Mouse (Mus musculus): ENCODE measurements around the gene 1700013F07Rik. TPM values are rescaled to one million over a fixed set of nuclear protein-coding genes. Genes with fewer than 3 reads are reported as not detected.
"Not testable (repeated sequence)": the region's sequence is repeated elsewhere in the genome, so short reads cannot be mapped to it uniquely, and the experiment has no call there.

The 1700013F07Rik gene
- total RNA-seq (2017) = not detected in 2 replicates

DNA sequence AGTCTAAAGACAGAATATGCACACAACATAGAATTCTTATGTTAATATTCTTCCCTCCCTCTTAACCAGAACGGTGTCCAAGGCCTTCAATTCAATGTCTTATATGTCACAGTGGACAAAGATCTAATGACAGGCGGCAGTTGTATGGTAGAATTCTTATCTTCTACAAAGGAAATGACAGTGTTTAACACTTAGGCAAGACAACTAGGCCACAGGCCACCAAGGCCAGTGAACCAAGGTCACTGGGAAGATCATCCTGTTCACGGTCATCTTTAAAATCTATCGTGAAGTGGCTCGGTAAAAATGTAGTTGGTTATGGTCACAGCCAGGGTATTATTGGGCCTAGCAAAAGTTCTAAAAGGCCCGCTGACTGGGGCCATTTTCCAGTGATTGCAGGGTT lies at the start of gene 1700013F07Rik:
Gene 1700013F07Rik, plus strand, starts transcription at position 200 of the 400 bp plus-strand sequence.
- no peak for ATAC-seq (ENCODE audit: extremely low read depth, insufficient number of reproducible peaks, low FRiP score, poor library complexity, severe bottlenecking)

DNA sequence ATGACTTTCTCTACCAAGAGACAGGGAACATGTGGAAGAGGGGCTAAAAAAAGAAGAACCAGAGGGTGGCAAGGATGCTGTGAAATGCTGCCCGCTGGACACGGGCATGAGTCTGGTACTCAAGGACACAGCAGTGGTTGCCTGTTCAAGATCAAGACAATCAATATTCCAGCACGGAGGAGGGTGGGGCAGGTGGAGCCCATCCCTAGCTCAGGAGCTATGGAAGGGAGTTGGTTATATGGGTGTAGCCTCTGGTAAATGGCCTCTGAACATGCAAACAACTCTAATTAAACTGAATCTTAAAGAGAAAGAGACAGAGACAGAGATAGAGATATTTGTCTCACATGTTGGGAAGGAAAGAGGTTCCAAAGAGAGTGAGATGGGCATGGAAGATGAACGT lies 49.2 kb upstream of the 1700013F07Rik start:
- ATAC-seq (ENCODE audit: extremely low read depth, insufficient number of reproducible peaks, low FRiP score, poor library complexity, severe bottlenecking) = no peak

DNA sequence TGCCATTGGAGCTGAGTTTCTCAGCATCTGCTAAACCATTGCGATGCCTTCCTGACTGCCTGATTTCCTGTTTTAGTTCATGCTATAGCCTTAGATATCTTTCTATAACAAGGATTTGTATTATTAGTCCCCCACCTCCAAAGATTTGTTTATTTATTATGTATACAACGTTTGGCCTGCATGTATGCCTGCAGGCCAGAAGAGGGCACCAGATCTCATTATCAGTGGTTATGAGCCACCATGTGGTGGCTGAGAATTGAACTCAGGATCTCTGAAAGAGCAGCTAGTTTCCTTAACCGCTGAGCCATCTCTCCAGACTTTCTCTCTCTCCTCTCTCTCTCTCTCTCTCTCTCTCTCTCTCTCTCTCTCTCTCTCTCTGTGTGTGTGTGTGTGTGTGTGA lies 44.0 kb upstream of the 1700013F07Rik start:
- no peak for ATAC-seq (ENCODE audit: extremely low read depth, insufficient number of reproducible peaks, low FRiP score, poor library complexity, severe bottlenecking)

DNA sequence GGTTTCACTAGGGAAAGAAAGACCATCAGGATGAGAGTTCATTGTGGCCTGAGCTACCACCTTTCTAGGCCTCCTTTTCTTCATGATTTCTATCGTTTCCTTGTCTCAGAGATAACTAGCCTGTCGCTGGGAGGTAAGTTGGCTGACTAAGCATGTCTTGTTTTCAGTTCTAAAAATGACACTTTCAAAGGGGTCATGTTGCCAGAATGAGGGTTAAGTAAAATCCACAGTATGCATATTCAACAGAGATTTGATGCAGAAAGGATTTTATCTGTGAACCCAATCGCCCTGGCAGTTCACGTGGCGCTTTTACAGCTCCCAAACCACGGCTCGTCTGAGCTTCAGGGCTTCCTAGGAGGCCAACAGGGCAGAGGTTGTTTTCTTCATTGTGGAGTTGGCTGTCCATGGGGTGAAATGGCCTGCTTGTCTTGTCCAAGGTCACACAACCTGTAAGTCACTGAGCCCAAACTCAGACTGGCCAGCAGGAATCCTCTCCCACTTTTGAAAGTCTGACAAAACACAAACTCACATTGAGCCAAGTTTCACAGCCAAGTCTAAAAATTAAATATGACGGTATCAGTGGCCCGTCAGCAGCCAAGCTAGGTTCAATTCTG lies 39.0 kb upstream of the 1700013F07Rik start:
- no peak for ATAC-seq (ENCODE audit: extremely low read depth, insufficient number of reproducible peaks, low FRiP score, poor library complexity, severe bottlenecking)

DNA sequence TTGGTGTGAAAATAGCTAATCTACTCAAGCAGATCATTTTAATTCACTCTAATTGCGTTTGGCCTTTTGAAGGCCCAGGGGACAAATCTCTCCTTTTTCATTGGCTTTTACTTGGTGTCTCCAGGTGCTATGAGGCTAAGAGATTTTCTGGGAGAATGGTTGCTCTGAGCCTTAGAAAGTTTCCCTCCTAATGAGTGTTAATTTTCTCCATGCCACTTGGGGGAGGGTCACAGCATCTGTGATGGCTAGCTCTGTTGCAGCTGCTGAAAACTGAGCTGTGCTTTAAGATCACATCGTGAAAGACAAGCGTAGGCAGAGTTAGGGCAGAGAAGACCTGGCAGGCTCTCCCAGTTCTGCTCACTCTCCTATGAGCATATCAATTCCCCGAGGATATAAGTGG lies 38.5 kb upstream of the 1700013F07Rik start:
- no peak for ATAC-seq (ENCODE audit: extremely low read depth, insufficient number of reproducible peaks, low FRiP score, poor library complexity, severe bottlenecking)

DNA sequence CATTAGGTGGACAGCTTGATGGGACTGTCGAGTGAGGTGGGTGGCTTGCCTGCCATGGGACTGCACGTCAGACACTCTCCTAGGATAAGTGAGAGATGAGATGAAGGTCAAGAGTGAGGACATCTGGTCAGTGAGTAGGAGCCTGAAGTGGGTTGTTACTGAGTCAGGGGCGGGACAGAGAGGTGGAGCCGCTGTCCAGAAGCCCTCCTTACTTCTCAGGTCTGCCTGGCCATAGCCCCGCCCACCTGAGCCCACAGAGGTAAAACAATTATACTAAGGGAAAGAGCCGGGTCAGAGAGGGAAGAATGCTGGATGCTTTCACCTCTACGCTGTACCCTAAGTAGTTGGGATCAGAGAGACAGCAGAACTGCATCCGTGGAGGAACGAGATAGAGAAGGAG lies 36.3 kb upstream of the 1700013F07Rik start:
- ATAC-seq (ENCODE audit: extremely low read depth, insufficient number of reproducible peaks, low FRiP score, poor library complexity, severe bottlenecking) = no peak

DNA sequence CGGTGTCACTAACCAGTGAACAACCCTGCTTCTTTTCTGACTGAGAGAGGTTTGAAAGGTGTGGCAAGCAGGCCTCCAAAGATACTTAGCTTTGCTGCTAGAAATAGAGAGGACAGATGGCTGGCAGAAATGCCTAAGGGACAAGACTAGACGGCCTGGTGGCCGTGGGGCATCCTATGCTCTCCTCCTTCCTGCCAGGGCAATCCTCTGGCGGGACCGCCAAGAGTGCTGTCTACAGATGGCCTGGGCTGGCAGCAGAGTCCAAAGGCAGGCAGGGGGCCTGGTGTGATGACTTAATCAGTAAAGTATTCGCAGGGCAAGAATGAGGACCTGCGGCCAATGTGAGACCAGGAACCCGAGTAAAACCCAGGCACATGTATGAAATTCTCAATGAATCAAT lies 34.1 kb upstream of the 1700013F07Rik start:
- ATAC-seq (ENCODE audit: extremely low read depth, insufficient number of reproducible peaks, low FRiP score, poor library complexity, severe bottlenecking) = no peak

DNA sequence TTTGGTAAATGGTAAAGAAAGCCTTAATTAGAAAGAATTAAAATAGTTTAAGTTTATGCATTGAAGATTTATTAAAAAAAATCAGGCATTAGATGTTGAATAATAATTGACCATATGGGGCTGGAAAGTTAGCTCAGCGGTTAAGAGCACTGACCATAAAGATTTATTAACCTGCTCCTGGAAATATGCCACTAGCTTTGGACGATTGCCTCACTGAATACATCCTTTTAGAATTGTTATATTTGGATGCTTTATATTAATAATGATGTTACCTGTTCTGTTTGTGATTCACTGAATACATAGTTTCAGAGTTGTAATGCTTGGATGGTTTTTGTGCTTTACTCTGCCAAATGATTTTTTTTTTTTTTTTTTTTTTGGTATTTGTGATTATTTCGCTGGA lies 32.5 kb upstream of the 1700013F07Rik start:
- not testable (repeated sequence) for ATAC-seq (ENCODE audit: extremely low read depth, insufficient number of reproducible peaks, low FRiP score, poor library complexity, severe bottlenecking)

DNA sequence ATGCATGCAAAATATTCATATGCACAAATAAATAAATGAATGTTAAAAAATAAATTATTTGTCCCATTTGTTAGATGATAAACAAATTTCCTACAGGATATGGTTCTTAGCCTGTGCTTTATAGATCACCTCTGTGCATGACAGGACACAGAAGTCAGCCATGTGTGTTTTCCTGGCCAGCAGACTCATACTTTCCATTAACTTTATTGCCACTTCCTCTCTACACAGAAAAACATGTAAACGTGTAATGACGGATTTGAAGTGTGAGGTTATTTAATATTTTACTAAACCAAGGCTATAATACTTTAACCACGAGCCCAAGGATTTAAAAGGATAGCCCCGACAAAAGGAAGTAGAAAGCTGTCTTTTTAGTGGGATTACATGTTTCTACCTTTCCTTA lies 30.0 kb upstream of the 1700013F07Rik start:
- no peak for ATAC-seq (ENCODE audit: extremely low read depth, insufficient number of reproducible peaks, low FRiP score, poor library complexity, severe bottlenecking)

DNA sequence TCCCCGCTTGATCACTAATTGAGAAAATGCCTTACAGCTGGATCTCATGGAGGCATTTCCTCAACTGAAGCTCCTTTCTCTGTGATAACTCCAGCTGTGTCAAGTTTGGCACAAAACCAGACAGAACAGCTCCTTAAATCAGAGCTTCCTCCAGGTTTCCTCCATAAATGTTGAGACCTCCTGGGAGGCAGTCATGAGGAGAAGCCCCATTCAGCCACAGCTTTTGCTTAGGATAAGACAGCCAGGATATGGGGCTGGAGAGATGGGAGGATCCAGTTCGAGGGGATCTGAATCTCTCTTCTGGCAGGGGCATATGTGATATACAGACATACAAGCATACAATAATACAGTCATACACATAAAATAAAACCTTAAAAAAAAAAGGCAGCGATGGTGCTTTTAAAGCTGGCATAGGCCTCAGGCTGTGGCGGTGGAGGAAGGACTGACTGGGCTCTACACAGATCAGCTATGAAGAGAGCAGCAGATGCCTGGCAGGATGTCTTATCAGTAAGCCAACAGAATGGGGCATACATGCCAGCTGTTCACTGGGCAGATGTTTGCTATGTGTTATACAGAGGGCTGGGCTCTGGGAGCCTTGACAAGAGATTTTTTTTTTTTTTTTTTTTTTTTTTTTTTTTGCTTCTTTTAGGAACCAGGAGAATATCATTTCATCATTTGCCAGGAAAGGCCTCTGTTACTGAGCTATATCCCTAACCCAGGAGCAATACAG lies 25.0 kb upstream of the 1700013F07Rik start:
- ATAC-seq (ENCODE audit: extremely low read depth, insufficient number of reproducible peaks, low FRiP score, poor library complexity, severe bottlenecking) = no peak

DNA sequence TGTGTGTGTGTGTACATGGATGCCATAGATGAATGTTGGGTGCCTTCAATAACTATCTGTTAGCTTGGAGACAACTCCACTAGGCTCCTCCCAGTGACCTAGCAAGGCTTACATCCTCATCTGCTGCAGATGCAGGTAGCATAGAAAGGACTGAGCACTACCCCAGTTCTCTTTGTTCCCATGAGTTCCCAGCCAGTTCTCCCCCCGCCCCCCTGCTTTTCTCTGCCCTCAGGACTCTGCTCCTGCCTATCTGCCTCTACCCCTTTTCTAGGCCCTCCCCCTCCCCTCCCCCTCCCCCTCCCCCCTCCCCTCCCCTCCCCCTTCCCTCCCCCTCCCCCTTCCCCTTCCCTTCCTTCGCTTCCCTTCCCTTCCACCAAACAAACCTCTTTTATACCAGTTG lies 23.8 kb upstream of the 1700013F07Rik start:
- no peak for ATAC-seq (ENCODE audit: extremely low read depth, insufficient number of reproducible peaks, low FRiP score, poor library complexity, severe bottlenecking)

DNA sequence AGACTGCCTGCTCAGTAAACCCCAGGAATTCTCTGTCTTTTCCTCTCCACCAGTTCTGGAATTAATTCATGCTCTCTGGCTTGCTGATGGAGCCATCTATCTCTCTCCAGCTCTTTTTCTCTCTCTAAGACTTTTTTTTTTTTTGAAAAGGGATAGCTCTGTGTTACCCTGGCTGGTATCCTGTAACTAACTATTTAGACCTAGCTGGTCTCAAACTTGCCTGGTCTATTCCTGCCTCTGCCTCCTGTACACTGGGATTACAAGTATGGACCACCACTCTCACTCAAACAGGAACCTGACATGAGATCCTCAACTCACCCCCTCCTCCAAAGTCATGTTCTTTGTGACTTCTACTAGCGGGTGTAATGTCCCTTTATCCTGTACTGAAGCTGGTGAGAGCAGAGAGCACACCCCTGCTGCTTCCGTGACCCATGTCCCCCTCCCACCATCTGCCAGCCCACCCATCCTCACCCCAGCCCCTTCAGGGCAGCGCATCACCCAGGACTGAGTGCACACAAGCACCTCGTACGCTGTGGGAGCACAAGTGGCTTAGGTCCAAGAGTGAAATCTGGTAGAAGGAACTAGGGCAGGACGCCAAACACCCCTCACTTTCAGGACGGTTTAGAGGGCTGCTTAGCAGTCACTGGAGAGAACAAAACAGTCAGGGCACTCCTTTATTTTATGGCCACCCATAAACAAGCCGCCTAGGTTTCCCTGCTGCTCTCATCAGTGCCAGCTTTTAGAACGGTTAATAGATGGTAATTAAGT lies 23.1 kb upstream of the 1700013F07Rik start:
- no peak for ATAC-seq (ENCODE audit: extremely low read depth, insufficient number of reproducible peaks, low FRiP score, poor library complexity, severe bottlenecking)

DNA sequence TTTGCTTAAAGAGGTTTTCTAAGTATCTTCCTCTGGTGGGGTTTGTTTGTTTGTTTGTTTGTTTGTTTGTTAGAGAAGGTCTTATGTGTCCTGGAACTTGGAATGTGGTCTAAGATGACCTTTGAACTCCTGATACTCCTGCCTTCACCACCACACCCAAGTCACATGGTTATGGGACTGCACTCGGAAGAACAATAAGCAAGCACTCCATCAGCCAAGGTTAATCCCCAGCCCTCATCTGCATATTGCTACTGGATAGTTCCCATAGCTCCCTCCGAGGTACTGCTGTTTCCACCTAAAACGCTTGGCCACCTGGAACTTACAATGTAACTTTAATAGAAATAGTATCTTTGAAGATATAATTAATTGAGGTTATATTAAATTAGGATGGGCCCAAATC lies 20.5 kb upstream of the 1700013F07Rik start:
- ATAC-seq (ENCODE audit: extremely low read depth, insufficient number of reproducible peaks, low FRiP score, poor library complexity, severe bottlenecking) = no peak

DNA sequence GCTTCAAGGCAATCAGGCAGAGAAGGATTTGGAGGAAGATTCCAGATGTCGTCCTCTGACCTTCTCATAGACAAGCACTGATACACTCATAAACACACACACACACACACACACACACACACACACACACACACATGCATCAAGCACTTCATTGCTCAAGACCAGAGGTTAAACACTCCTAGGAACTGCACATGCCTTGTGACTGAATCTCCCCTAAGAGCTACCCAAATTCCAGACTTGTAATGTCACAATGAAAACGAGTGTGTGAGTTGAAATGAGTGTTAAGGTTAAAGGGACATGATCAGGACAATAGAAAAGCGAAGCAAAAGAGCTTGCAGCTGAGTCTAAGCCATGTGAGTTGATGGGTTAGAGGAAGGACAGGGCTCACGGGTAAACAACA lies 15.7 kb upstream of the 1700013F07Rik start:
- no peak for ATAC-seq (ENCODE audit: extremely low read depth, insufficient number of reproducible peaks, low FRiP score, poor library complexity, severe bottlenecking)

DNA sequence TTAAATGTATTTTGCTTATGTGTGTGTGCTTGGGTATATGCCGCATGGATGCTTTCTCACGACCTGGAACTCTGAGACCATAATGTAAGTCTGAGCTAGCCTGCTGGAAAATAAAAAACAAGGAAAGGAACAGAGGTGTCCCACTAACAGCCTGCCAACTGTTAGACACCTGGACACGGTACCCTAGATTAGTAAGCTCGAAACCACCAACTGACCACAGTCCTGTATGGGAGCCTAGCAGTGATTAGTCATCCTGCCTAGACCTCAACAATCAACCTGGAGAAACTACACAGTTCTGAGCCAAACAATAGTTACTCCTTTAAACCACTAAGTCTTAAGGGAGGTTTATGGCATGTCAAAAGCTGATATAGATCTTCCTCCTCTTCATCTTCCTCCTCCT lies 10.5 kb upstream of the 1700013F07Rik start:
- no peak for ATAC-seq (ENCODE audit: extremely low read depth, insufficient number of reproducible peaks, low FRiP score, poor library complexity, severe bottlenecking)

DNA sequence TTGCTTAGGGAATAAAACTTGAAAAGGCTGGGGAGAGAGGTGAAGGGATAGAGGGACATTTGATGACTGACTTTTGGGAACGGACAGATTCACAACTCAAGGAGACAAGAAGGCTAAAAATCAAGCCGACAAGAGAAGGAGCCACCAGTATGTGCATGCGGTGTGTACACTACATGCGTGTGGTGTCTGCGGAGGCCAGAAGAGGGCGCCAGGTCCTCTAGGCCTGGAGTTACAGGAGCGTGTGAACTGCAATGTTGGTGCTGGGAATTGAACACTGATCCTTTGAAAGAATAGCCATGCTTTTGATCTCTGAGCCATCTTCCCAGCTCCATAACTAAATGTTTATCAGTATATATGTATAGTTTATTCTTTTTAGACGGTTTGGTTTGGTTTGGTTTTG lies 5.5 kb upstream of the 1700013F07Rik start:
- no peak for ATAC-seq (ENCODE audit: extremely low read depth, insufficient number of reproducible peaks, low FRiP score, poor library complexity, severe bottlenecking)

DNA sequence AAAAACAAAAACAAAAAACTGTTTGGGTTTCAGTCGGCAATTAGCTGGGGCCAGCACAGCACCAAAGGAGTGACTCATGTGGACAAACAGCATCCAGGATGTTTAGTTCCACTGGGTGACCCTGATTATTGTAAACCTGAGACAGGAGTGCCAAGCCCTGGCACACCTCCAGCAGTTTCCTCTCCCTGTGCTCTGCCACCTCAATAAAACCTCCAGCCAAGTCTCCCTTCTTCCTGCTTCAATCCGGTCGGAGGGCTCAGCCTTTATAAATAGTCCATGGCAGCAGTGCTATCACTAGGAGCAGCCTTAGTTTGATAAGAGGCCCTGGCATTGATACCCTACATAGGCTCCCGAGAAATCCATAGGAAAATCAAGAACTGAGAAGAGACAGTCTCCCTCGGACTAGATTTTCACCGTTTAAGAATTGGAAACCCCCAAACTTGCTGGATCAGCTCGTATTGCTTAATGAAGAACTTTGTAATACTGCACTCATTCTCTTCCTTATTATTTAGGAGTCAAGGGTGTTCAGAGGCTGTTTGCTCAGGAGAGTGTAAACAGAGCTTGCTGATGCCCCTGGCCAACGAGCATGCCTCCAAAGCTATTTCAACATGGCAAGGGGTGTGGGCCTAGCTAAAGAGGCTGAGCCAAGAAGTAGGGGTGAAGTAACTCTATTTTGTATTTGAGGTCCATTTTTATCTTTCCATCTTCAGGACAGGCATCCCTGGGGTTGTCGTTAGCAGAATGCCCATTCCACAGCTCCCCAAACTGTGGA lies 650 bp upstream of the 1700013F07Rik start:
- ATAC-seq (ENCODE audit: extremely low read depth, insufficient number of reproducible peaks, low FRiP score, poor library complexity, severe bottlenecking) = no peak

DNA sequence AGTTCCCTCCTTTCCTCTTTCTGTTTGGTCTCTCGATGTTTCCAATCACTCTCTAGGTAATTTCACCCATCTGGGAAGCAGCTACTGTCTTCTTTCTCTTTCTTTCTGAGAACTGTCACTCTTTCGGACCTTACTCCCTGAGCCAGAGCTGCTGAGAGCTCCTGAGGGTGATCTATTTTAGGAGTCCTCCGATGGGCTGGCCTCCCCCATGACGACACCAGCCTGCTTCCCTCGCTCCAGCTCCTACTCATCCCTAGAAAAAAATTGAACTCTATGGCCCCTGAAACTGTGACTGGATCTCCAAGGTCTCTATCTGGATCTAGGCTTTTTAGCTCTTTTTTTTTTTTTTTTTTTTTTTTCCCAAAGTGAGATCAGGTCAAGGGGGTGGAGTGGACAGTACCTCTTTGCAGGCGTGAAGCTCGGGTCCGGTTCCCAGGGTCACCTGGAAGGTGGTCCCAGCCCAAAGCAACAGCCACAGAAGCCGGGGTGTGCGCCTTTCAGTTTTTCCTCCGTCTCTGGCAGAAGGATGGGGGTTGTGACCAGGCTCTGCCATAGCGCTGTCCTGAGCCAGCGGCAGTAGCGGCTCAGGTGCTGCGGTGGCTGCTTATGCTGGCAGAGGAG lies 2.1 kb downstream of the 1700013F07Rik start:
- ATAC-seq (ENCODE audit: extremely low read depth, insufficient number of reproducible peaks, low FRiP score, poor library complexity, severe bottlenecking) = no peak
